Mouse (Mus musculus): ENCODE data around the gene Hdac4. TPM values are rescaled to one million over a fixed set of nuclear protein-coding genes. Genes with fewer than 3 reads are reported as not detected.
A peak's percentile ranks its signal among the peaks of the same experiment; 100 is the strongest.

The Hdac4 gene
- polyA plus RNA-seq, 1 experiment = 30.0 TPM

- TF ChIP-seq POLR2A (IDR thresholded peaks at IDR 0.05; ENCODE audit: low read depth, low read length) (no peak), CTCF (IDR thresholded peaks at IDR 0.05; ENCODE audit: borderline replicate concordance, insufficient read depth, low read length) (no peak)
- Histone ChIP-seq H3K27ac (ENCODE audit: insufficient read depth, low read length) (no peak overlapping the region), H3K4me3 (ENCODE audit: insufficient read depth, low read length) (no peak overlapping the region), H3K4me1 (ENCODE audit: control insufficient read depth, insufficient read depth, low read length) (peaks cover 3% of the 10 kb centered on the region)
Measured at GRCm38 (mm10) chr1:92045671-92046070, 149.8 kb downstream of the Hdac4 start.

GRCm38 (mm10) chr1:92044868-92045267, 150.6 kb downstream of the Hdac4 start:
- Histone ChIP-seq H3K27ac (ENCODE audit: insufficient read depth, low read length) (no peak overlapping the region), H3K4me1 (ENCODE audit: control insufficient read depth, insufficient read depth, low read length) (peaks cover 3% of the 10 kb centered on the region), H3K4me3 (ENCODE audit: insufficient read depth, low read length) (no peak overlapping the region)
- TF ChIP-seq CTCF (IDR thresholded peaks at IDR 0.05; ENCODE audit: borderline replicate concordance, insufficient read depth, low read length) (no peak), POLR2A (IDR thresholded peaks at IDR 0.05; ENCODE audit: low read depth, low read length) (no peak)

GRCm38 (mm10) chr1:92043989-92044388, 151.5 kb downstream of the Hdac4 start:
- Histone ChIP-seq H3K4me3 (ENCODE audit: insufficient read depth, low read length) (no peak overlapping the region), H3K4me1 (ENCODE audit: control insufficient read depth, insufficient read depth, low read length) (peaks cover 3% of the 10 kb centered on the region), H3K27ac (ENCODE audit: insufficient read depth, low read length) (no peak overlapping the region)
- TF ChIP-seq CTCF (IDR thresholded peaks at IDR 0.05; ENCODE audit: borderline replicate concordance, insufficient read depth, low read length) (no peak), POLR2A (IDR thresholded peaks at IDR 0.05; ENCODE audit: low read depth, low read length) (no peak)

- TF ChIP-seq CTCF (IDR thresholded peaks at IDR 0.05; ENCODE audit: borderline replicate concordance, insufficient read depth, low read length) (no peak), POLR2A (IDR thresholded peaks at IDR 0.05; ENCODE audit: low read depth, low read length) (no peak)
- Histone ChIP-seq H3K27ac (ENCODE audit: insufficient read depth, low read length) (peak overlapping the region; percentile 17; the same call in 1 of the 2 replicates), H3K4me3 (ENCODE audit: insufficient read depth, low read length) (no peak overlapping the region), H3K4me1 (ENCODE audit: control insufficient read depth, insufficient read depth, low read length) (peaks cover 3% of the 10 kb centered on the region)
Measured at GRCm38 (mm10) chr1:92042126-92042525, 153.4 kb downstream of the Hdac4 start.

GRCm38 (mm10) chr1:92041290-92041689, 154.2 kb downstream of the Hdac4 start:
- Histone ChIP-seq H3K4me1 (ENCODE audit: control insufficient read depth, insufficient read depth, low read length) (peaks cover 3% of the 10 kb centered on the region), H3K27ac (ENCODE audit: insufficient read depth, low read length) (no peak overlapping the region), H3K4me3 (ENCODE audit: insufficient read depth, low read length) (no peak overlapping the region)
- TF ChIP-seq CTCF (IDR thresholded peaks at IDR 0.05; ENCODE audit: borderline replicate concordance, insufficient read depth, low read length) (no peak), POLR2A (IDR thresholded peaks at IDR 0.05; ENCODE audit: low read depth, low read length) (no peak)

- Histone ChIP-seq H3K4me3 (ENCODE audit: insufficient read depth, low read length) (no peak overlapping the region), H3K27ac (ENCODE audit: insufficient read depth, low read length) (no peak overlapping the region), H3K4me1 (ENCODE audit: control insufficient read depth, insufficient read depth, low read length) (peaks cover 3% of the 10 kb centered on the region; the same call in 1 of the 2 replicates)
- no peak for TF ChIP-seq POLR2A (IDR thresholded peaks at IDR 0.05; ENCODE audit: low read depth, low read length)
- no peak for TF ChIP-seq CTCF (IDR thresholded peaks at IDR 0.05; ENCODE audit: borderline replicate concordance, insufficient read depth, low read length)
Measured at GRCm38 (mm10) chr1:92038714-92039113, 156.8 kb downstream of the Hdac4 start.

- no peak overlapping the region for H3K4me3 ChIP-seq (ENCODE audit: insufficient read depth, low read length)
- TF ChIP-seq CTCF (IDR thresholded peaks at IDR 0.05; ENCODE audit: borderline replicate concordance, insufficient read depth, low read length) (no peak), POLR2A (IDR thresholded peaks at IDR 0.05; ENCODE audit: low read depth, low read length) (no peak)
- no peaks in the 10 kb centered on the region for H3K4me1 ChIP-seq (ENCODE audit: control insufficient read depth, insufficient read depth, low read length)
- no peak overlapping the region for H3K27ac ChIP-seq (ENCODE audit: insufficient read depth, low read length)
Measured at GRCm38 (mm10) chr1:92037039-92037438, 158.5 kb downstream of the Hdac4 start.

GRCm38 (mm10) chr1:92035770-92036169, 159.7 kb downstream of the Hdac4 start:
- TF ChIP-seq POLR2A (IDR thresholded peaks at IDR 0.05; ENCODE audit: low read depth, low read length) (no peak), CTCF (IDR thresholded peaks at IDR 0.05; ENCODE audit: borderline replicate concordance, insufficient read depth, low read length) (no peak)
- Histone ChIP-seq H3K4me3 (ENCODE audit: insufficient read depth, low read length) (no peak overlapping the region), H3K4me1 (ENCODE audit: control insufficient read depth, insufficient read depth, low read length) (no peaks in the 10 kb centered on the region), H3K27ac (ENCODE audit: insufficient read depth, low read length) (no peak overlapping the region)

GRCm38 (mm10) chr1:92034247-92034646, 161.3 kb downstream of the Hdac4 start:
- no peaks in the 10 kb centered on the region for H3K4me1 ChIP-seq (ENCODE audit: control insufficient read depth, insufficient read depth, low read length)
- TF ChIP-seq POLR2A (IDR thresholded peaks at IDR 0.05; ENCODE audit: low read depth, low read length) (no peak), CTCF (IDR thresholded peaks at IDR 0.05; ENCODE audit: borderline replicate concordance, insufficient read depth, low read length) (no peak)
- no peak overlapping the region for H3K27ac ChIP-seq (ENCODE audit: insufficient read depth, low read length)
- no peak overlapping the region for H3K4me3 ChIP-seq (ENCODE audit: insufficient read depth, low read length)

- no peak overlapping the region for H3K27ac ChIP-seq (ENCODE audit: insufficient read depth, low read length)
- H3K4me1 ChIP-seq (ENCODE audit: control insufficient read depth, insufficient read depth, low read length) = no peaks in the 10 kb centered on the region
- TF ChIP-seq CTCF (IDR thresholded peaks at IDR 0.05; ENCODE audit: borderline replicate concordance, insufficient read depth, low read length) = no peak
- TF ChIP-seq POLR2A (IDR thresholded peaks at IDR 0.05; ENCODE audit: low read depth, low read length) = no peak
- H3K4me3 ChIP-seq (ENCODE audit: insufficient read depth, low read length) = no peak overlapping the region
Measured at GRCm38 (mm10) chr1:92033463-92033862, 162.0 kb downstream of the Hdac4 start.

GRCm38 (mm10) chr1:92030541-92030940, 165.0 kb downstream of the Hdac4 start:
- TF ChIP-seq POLR2A (IDR thresholded peaks at IDR 0.05; ENCODE audit: low read depth, low read length) = no peak
- TF ChIP-seq CTCF (IDR thresholded peaks at IDR 0.05; ENCODE audit: borderline replicate concordance, insufficient read depth, low read length) = no peak
- H3K4me3 ChIP-seq (ENCODE audit: insufficient read depth, low read length) = no peak overlapping the region
- H3K27ac ChIP-seq (ENCODE audit: insufficient read depth, low read length) = no peak overlapping the region
- H3K4me1 ChIP-seq (ENCODE audit: control insufficient read depth, insufficient read depth, low read length) = no peaks in the 10 kb centered on the region
